Mouse (Mus musculus): ENCODE measurements around the gene Pepd.

Gene Pepd

DNA sequence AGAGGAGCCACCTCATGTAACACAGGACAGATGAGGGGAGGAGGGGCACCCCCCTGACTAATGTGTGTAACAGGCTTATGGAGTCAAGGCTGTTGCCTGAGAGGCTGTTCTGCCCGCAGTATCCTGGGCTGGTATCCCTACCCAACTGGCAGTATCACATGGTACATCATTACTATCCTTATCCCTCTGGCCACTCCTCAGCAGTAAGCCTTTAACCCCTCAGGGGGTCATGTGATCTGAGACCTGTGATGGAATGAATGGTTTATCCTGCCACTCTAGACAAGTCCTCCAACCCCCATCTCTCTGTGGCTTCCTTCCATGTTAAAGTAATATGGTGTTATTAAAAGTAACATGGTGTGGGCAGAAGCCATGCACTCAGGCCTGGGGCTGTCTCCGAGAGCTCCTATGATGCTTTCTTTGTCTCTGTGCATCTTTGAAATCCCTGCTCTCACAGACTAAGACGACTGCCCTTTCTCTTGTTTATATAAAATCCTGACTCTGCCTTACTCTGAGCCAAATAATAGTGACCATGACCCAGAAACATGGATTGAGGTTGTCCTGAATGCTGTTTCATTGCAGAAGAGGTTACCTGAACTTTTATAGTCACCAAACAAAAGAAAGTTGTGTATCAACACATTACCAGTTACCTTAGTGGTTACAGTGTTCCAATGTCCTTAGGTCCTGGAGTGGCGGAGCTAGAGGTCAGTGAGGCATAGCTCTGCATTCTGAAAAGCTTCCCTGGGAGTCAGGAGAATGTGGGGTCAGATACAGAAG is 71.7 kb downstream of the Pepd start:
- DNase-seq (ENCODE audit: low spot score) = no peak

DNA sequence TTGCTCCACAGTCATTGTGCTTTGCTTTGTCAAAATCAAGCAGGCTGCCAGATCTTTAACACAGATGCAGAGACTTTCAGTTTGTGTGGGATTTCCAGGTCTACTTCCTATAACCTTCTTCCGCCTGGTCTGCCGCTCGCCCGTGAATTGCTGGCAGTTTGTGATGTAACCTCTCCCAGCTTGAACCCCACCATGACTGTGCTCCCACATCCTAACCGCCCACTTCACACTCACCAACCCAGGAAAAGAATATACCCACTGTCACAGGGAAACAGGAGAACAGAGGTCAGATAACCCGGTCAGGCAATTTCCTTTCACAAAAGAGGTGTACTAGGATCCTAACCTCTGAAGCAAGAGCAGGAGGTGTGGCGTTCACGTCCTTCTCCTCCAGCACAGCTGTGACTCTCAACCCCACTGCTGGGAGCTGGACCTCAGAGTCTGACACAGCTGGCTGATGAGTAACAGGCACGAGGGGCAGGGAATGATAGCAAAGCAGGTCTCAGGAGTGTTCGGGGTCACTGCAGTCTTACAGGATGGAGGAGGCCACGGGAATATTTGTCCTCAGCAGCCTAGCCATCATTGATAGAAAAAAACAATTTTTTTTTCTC is 72.5 kb downstream of the Pepd start:
- DNase-seq (ENCODE audit: low spot score) = no peak

GRCm38 (mm10) chr7:34985216-34985615 is 73.0 kb downstream of the Pepd start:
- no peak for DNase-seq (ENCODE audit: low spot score)

- DNase-seq (ENCODE audit: low spot score) = no peak
Measured at GRCm38 (mm10) chr7:34985646-34986045, 73.5 kb downstream of the Pepd start.

DNA sequence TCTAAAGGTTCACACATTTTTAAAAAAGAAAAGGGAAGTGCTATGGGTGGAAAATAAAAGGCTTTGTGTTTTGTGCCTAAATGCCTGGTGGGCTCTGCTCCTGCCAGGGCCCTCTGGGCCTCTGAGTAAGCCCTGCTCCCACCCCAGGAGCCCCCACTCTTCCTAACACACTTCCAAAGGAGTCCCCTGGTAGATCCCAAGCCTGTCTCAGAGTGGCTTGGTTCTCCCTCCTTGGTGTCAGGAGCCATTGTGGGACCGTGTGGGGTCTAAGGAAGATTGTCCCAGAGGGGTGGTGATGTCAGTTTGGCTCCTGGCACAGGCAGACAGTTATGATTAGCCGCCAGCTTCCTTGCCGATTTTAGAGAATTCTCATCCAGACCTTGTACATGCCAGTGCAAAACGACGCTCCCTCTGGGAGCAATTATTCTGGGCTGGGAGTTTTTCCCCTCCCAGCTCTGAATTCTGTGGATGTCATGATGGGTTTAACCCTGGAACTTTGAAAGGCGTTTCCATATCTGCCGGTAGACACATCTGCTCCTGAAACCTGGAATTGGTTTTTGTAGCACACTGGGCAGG is 74.5 kb downstream of the Pepd start:
- DNase-seq (ENCODE audit: low spot score) = no peak

GRCm38 (mm10) chr7:34987258-34987657 is 75.1 kb downstream of the Pepd start:
- DNase-seq (ENCODE audit: low spot score) = no peak

DNA sequence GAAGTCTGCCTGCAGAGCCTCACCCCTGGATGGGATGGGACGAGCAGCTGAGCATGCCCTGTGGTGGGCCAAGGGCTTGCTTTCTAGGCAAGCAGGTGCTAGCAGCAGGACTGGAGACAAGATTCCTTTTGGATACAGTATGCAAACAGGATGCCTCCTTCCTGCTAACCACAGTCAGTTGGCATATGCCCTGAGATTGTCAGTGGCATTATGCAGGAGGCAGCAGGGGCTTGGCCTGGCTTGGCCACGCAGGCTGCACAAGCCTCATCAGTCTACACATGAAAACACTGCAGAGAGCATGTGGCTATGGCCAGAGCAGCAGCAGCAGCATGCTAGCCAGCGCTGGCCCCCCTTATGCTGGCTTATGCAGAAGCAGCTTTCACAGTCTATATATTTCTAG is 76.3 kb downstream of the Pepd start:
- DNase-seq (ENCODE audit: low spot score) = no peak

DNA sequence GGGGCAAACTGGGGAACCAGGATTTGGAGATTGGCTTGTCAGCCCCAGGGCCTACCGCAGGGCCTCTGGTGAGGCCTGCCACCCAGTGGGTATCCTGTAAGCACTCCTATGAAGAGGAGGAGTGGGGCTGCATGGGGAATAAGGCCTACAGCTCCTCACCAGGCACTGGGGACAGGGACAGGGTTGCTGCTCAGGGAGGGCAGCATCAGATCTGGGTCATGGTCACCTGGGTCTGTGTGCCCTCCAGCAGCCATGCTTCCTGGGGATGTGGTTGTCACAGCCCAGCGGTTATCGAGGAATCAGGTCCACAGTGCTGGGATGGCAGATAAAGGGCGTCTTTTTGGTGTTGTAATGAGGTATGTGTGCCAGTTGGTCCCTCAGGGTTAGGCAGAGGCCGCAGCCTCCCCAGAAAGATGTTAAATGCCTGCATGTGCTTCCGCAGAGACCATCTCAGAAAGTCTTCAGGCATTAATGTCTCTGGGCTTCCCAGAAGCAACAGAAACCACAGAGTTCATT is 79.6 kb downstream of the Pepd start:
- no peak for DNase-seq (ENCODE audit: low spot score)

DNA sequence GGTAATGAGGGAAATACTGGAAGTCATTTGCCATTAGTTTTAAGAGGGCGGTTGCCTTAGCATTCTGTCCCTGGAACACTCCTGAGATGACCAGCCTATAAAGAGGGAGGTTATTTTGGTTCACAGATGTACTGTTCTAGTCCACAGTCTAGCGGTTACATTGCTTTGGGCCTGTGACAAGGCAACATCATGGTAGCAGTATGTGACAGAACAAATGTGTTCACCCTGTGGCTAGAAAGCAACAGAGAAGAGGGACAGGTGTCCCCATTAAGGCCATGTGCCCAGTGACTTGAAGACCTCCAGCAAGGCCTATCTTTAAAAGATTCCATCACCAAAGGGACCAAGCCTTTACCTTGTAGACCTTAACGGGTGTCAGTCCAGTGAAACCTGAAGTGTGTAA is 80.6 kb downstream of the Pepd start:
- no peak for DNase-seq (ENCODE audit: low spot score)

DNA sequence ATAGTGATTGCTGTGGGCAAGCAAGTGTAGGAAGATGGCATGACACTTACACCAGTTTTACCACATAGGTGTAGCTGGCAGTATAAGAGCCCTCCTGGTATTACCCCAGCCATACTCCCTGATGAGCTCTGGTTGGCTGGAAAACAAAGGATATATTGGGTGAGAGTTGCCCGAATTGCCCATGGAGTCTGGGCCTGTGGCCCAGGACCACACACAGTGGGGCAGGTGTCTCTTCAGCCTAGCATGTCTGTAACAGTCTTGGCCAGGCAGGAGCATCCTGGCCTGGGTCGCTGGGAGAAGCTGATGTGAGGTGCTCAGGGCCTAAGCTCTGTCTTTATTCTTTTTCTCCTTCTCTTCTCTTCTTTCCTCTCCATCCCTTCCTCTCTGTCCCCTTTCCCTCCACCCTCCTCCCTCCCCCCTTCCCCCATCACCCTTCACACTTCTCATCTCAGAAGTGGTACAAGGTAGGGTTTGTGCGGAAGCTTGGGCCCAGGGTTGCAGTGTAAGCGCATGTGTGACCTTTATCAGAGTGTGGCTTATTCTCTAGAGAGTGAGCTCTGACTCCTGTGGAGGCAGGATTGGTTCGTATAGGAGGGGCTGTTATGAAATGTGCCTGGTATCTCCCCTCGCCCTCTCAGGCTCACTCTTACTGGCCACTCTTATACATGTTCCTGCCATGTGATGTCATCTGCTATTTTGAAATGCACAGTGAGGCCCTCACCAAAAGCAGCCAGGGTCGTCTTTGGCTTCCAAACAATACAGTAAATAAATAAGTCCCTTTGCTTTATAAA is 83.9 kb downstream of the Pepd start:
- no peak for DNase-seq (ENCODE audit: low spot score)

DNA sequence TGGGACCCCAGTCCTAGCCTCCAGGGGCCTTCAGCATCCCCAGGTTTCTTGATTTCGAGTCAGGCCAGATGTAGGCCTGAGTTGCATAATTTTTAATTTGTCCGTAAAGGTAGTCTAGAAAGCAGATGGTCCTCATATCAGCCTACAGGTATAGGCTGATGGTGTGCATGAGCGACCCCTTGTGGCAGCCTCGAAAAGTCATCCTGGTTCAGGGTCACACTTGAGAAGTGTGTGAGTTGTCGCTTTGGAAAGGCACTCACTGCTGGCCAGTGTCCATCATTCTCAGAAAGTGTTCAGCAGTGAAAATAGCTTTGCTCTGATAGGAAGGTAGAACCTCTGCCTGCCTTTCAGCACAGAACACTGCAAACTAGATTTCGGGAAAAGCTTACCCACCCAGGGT is 88.7 kb downstream of the Pepd start:
- DNase-seq (ENCODE audit: low spot score) = peak; percentile 33

DNA sequence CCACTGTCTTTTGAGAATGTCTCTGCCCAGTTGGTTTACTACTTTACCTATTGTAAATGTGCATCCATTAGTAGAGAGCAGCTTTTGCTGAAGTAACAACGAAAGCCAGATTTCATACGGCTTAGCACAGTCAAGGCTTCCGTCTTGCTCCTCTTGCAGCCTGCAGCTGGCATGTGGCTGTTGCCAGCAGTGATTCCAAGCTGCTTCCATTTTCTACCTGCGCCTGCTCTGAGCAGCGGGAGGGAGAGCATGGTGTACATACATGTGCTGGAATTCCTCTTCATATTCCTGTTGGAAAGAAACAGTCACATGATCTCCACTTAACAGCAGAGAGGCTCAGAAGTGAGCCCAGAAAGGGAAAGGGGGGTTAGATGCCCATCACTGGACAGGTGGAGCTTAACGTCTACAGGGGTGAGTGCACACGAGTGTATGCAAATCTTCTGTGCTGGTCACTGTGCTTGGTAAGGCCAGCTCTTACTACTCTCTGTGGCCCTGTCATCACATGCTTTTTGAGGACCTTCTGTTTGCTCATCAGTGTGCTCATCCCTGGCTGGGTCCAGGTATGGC is 91.1 kb downstream of the Pepd start:
- no peak for DNase-seq (ENCODE audit: low spot score)

GRCm38 (mm10) chr7:35006661-35007060 is 94.5 kb downstream of the Pepd start:
- DNase-seq (ENCODE audit: low spot score) = no peak

GRCm38 (mm10) chr7:35013228-35013627 is 101.0 kb downstream of the Pepd start:
- no peak for DNase-seq (ENCODE audit: low spot score)

- DNase-seq (ENCODE audit: low spot score) = no peak
Measured at GRCm38 (mm10) chr7:35015252-35015651, 103.1 kb downstream of the Pepd start.

- DNase-seq (ENCODE audit: low spot score) = no peak
Measured at GRCm38 (mm10) chr7:35021365-35021764, 109.2 kb downstream of the Pepd start.

- DNase-seq (ENCODE audit: low spot score) = no peak
Measured at GRCm38 (mm10) chr7:35023251-35023650, 111.1 kb downstream of the Pepd start.

- no peak for DNase-seq (ENCODE audit: low spot score)
Measured at GRCm38 (mm10) chr7:35024426-35024825, 112.2 kb downstream of the Pepd start.

DNA sequence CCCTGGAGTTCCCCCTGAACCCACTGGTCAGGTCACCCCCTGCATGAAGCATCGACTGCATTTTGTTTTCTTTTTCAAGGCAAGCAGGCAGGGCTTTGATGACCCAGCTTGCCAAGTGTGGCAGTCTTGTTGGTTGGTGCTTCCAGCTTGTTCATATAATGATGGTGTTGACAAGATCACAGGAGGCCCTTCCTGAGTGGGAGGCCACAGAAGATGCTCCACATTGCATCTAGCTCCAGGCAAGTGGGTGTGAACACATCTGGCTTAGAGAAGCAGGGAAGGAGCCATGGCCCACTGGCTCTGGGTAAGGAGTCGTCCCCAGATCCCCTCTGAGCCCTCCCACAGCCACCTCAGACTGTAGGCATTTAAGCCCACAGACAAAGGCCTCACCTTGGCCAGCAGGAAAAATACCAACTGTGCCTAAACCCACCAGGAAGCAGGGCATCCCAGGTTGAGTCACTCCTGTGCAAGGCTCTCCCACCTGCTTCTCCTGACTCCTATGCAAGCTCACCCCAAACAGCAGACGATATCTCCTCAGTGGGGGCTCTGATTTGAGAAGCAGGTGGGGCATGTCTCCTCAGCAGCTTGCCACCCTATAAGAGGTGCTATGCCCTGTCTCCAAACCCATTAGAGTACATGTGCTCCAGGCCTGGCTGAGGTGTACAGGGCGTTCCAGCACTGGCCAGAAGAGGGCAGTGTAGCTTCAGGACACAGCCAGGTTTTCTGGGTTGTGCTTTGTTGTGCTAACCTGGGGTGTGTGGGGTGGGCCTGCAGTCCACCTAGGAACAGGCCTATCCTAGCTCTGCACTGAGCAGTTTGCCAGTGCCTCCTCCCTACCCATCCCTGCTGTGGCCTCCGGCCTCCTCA is 113.5 kb downstream of the Pepd start:
- peak; percentile 81 for DNase-seq (ENCODE audit: low spot score)

DNA sequence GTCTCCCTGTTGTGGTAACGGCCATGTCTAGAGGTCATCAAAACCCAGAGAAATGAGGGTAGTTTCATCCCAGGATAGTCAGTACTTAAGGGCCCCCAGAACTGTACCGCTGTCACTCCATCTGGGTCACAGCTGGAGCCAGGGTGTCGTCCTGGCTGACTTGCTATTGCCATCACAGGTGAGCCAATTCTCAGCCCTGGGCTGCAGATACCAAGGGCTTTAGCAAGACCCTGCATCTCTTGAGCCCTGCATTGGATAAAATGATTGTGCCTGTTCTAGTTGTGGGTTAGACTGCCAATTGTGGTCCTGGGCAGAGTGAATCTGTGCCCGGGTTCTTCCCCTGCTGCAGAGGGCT is 114.1 kb downstream of the Pepd start:
- no peak for DNase-seq (ENCODE audit: low spot score)

- peak; percentile 44 for DNase-seq (ENCODE audit: low spot score)
Measured at GRCm38 (mm10) chr7:35026838-35027291, 114.7 kb downstream of the Pepd start.

Measured in urinary bladder, postnatal 25 days (tissue).